Mouse (Mus musculus) embryo, embryonic 11 days (tissue): ENCODE measurements around the gene Fbxl8.
"Not testable (repeated sequence)": the region's sequence is repeated elsewhere in the genome, so short reads cannot be mapped to it uniquely, and the experiment has no call there.

Experiments used
- DNase-seq: peaks from one replicate; pipeline ENCODE4 v3.0.0-alpha.2; 2015

Gene Fbxl8

GRCm38 (mm10) chr8:105285514-105285913 is 21.1 kb downstream of the Fbxl8 start:
- DNase-seq: no peak

GRCm38 (mm10) chr8:105286907-105287306 is 22.5 kb downstream of the Fbxl8 start:
- DNase-seq: no peak

GRCm38 (mm10) chr8:105288231-105288630 is 23.8 kb downstream of the Fbxl8 start:
- DNase-seq: no peak

DNA sequence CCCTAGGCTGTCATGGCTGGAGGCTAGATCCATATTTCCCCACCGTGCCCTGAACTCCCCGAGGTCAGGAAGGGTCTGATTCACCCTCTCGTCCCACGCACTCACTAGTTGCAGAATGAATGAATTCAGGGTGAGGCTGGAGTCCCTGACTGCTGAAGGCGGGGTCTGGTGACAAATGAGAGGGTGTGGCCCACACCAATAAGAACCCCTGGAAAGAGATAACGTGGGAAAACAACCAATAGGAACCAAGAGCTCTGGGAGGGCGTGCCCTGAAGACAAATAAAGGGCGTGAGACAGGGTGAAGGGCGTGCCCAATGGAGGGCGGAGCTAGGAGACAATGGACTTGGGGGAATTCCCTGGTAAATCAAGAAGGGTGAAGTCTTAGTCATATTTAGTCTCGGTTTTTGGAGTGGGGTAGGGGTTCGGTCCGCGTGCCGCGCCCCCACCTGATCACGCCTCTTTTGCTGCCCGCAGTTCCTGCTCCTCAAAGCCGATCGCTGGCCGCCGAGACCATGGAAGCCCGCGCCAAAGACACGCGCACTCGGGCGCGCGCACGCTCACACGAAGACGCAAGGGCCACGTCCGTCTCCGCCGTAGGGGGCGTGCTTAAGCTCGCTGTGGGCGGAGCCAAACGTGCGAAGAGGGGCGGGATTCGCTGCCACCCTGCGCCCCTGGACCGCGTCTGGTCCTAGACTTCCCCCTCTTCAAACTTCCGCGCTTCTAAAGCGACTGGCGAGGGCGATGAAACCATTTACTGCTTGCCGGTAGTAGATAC is 24.7 kb downstream of the Fbxl8 start:
- DNase-seq: peak; percentile 98

DNA sequence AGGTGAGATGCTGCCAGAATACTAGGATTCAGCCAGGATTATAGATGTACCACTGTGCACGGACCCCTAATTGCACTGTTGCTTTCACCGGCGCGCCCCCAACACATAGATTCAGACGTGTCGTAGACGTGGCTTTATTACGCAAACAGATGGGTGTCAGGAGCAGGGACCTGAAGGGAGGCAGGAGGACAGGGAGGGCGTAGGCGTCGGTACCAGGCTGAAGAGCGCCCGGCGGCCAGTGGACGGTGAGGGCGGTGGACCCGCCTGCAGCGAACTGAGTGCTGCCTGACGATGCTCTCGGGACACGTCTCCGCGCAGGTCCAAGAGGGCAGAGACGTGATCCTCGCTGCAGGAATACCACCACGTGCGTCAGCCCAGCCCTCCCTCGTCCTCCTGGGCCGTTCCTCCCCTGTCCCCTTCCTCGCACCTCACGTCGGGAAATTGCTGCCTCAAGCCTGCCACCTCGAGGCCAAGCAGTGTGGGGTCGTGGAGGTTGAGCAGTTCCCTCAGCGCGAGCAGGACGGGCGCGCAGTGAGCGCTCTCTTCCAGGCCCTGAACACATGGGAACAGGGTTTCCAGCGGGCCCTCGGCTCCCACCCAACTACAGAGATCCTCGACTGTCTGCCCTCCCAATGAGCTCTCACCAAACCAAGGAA is 25.5 kb downstream of the Fbxl8 start, which contains the start of gene 4931428F04Rik:
Gene 4931428F04Rik (minus strand): TSS at position 60 of the 656 bp plus-strand sequence.
- DNase-seq: peak; percentile 77

DNA sequence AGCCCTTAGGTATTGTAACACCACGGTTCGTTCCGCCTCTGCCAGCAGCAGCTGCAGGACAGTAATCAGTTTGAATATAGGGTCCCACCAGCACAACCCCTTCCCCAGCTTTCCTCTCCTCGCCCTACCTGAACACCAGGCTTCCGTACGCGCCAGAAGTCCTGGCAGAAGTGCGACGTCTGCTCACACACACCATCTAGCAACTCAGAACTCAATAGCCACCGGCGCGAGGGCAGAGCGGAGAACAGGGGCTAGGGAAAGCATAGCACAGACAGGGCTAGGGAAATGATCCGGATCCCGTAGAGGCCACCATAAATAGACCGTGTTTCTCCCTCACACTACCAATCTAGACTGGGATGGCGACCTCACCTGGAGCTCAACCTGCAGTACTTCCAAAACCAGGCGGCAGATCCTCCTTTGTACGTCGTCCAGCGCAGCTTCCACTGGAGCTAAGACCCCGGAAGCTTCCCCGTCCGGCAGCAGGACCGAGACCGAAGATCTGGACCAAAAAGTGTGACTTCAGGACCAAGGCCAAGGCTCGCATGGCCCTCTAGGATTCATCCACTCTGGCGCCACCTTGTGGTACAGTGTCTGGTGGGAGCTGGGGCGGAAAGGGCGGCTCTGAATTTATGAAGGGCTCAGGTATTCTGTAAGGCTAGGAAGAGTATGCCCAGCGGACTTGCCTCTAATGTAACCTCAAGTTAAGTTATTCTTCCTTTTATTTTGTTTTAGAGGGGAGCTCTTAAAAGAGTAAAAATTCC is 26.3 kb downstream of the Fbxl8 start:
- DNase-seq: peak; percentile 94

DNA sequence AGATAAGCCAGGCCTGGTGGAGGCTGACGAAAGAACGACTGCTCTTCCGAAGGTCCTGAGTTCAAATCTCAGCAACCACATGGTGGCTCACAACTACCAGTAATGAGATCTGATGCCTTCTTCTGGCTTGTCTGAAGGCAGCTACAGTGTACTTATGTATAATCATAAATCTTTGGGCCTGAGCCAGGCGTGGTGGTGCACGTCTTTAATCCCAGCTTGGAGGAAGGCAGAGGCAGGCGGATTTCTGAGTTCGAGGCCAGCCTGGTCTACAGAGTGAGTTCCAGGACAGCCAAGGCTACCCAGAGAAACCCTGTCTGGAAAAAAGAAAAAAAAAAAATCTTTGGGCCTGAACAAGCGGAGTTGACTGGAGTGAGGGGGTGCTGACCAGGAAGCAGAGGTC is 26.9 kb downstream of the Fbxl8 start:
- DNase-seq: not testable (repeated sequence)

GRCm38 (mm10) chr8:105291802-105292201 is 27.4 kb downstream of the Fbxl8 start:
- DNase-seq: not testable (repeated sequence)

- DNase-seq: no peak
Observed at GRCm38 (mm10) chr8:105292471-105292870, 28.0 kb downstream of the Fbxl8 start.

DNA sequence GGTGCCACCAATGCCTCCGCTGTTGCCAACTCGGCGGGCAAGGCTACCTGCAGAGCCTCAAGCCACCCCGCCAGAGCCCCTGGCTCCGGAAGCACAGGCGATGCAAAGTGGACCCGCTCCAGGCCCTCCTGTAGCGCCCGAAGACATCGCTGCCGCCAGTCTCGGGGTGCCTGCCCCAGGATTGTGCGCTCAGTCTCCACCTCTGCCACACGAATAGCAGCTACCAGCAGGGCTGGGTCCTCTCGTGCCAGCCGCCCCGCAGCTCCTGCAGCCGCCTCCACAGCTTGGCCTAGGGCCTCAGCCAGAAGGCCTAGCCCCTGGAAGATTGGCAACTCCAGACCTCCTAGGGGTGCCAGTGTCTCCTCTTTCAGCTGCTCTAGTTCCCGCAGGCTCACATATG is 29.0 kb downstream of the Fbxl8 start:
- no peak for DNase-seq

- no peak for DNase-seq
Observed at GRCm38 (mm10) chr8:105294776-105295175, 30.3 kb downstream of the Fbxl8 start.

DNA sequence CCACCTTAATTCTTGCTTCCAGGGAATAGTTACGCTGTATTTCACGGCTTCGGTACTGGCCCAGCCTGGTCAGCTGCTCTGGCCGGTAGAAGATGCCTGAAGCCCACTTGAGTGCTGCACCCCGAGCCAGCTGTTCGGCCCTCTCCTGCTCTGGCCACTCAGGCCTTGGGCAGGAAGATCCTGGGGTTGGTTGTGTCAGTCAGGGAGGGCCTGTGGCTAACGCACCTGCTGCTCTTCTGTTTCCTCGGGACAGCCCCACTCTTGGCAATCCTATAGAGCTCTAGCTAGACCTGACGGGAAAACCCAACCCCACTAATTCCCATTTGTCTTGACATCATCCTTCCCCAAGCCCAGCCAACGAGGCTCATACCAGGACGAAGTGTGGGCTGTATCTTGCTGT is 30.8 kb downstream of the Fbxl8 start:
- no peak for DNase-seq

DNA sequence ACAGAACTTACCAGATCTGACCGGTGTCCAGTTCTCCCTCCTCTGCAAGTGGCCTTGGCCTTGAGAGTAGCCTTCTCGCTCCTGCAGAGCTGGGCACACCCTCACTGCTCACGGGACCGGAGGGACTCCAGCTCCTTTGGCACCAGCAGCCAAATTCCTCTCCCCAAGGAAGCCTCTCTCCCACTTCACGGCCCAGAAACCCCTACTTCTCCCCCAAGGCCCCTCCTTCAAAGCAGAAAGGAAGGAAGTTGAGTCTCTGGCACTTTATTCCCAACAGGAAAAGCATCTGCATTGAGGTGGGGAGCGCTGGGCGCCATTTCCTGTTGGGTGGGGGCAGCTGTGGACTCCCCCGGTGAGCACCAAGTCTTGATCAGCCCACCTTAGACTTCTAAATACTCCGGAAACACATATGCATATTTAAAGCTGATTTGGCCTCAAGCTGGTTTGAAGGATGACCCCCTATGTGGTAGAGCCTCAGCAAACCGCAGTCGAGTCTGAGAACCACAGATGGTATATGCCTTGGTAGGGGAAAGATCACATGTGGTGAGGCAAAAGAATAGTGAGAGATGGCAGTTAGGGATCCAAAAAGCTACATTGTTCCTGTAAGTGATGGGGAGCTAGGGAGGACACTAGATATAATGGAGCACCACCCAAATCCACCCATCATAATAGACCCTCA is 31.6 kb downstream of the Fbxl8 start, which contains the start of gene Exoc3l:
Gene Exoc3l (minus strand): TSS at position 207 of the 679 bp plus-strand sequence.
- no peak for DNase-seq

- peak; percentile 98 for DNase-seq
Observed at GRCm38 (mm10) chr8:105297511-105298192, 33.2 kb downstream of the Fbxl8 start, which contains the start of gene E2f4. Gene E2f4 (plus strand): TSS chr8:105297663.

DNA sequence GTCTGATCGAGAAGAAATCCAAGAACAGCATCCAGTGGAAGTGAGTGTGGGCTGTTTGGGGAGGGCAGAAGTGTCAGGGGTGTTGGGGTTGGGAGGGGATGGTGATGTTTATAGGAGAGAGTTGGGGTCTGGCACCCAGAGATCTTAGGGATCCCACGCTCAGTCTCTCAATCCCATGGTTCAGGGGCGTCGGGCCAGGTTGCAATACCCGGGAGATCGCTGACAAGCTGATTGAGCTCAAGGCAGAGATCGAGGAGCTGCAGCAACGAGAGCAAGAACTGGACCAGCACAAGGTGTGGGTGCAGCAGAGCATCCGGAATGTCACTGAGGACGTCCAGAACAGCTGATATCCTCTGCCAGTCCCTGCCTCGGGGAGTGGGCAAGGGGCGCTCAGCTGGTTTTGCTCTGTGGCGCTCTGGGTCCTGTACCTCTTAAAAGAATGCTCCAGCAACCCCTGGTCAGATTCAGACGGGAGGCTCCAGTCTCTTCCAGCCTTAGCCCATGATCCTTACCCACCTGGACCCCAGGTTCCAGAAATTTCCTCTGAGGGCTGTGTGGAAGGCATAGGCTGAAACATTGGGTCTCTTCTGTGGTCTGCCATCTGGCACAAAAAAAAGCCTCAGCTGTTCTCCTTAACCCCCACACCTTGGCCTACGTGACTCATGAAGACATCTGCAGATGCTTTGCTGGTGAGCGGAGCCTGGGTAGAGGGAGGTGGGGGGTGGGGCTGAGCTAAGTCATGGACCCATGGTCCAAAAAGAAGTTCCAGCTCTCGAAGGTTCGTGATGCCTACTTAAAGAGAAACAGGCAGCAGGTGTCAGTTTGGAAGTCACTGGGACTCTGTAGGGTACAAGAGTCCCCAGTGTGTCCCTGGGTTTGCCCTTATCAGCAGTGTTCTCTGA is 34.2 kb downstream of the Fbxl8 start:
- no peak for DNase-seq

DNA sequence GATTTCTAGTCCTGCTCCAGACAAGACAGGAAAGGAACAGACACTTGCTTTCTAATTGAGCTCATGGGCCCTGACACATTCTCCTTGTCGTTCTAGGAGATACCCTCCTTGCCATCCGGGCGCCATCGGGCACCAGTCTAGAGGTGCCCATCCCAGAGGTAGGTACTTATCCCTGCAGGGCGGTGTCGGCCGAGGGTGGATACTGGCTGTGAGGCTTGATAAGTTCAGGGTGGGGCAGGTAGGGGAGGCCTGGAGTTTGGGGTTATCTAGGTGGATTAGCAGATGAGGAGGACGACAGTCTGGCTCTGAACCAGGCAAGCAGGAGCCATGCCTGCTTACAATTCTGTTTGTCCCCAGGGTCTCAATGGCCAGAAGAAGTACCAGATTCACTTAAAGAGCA is 35.5 kb downstream of the Fbxl8 start:
- DNase-seq: no peak

DNA sequence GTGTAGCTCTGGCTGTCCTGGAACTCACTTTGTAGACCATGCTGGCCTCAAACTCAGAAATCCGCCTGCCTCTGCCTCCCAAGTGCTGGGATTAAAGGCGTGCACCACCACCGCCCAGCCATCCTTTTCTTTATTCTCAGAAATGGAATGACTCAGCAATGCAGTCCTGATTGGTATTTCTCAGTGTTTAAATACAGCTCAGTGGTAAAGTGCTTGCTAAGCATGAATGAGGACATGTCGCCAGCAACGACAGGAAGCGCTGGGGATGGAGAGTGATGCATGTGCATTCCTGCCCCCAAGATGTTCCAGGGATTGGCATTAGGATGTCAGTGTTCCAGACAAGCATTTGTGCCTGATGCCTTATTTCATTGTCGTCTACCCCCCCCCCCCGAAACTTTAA is 38.9 kb downstream of the Fbxl8 start:
- no peak for DNase-seq

GRCm38 (mm10) chr8:105303874-105304273 is 39.4 kb downstream of the Fbxl8 start:
- DNase-seq: no peak

DNA sequence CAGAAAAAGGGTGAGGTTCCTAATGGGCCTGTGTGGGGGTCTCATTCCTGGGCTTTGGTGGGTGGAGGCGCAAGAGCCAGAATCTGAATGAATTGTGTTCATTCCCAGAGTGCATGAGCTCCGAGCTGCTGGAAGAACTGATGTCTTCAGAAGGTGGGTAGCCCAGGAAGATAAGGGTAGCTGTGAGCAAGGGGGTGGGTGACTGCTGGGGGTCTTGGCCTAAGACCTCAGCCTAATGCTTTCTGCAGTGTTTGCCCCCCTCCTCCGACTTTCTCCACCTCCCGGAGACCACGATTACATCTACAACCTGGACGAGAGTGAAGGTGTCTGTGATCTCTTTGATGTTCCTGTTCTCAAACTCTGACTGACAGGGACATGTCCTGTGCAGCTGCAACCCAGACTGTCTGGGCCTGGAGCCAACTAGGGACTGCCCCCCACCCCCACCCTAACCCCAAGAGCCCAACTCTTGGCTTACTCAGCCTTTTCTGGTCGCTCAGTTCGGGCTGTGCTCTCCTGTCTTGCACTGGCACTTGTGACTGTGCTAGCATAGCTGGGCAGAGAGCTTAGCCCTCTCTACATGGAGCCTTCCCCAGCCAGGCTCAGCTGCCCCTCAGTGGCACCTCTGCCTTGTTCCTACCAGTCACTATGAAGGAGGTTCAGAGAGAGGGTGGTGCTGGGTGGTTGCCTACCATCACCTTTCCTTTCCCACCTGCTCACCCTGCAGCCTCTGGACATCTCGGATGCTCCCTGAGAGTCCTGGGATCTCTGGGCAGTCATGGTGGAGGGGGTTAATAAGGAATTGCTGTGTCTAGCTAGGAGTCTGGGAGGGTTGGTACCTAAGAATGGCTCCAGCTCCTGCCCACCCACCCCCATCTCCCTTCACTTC is 40.1 kb downstream of the Fbxl8 start:
- no peak for DNase-seq
